Mouse (Mus musculus): ENCODE measurements around the gene Hist3h2ba. TPM values are rescaled to one million over a fixed set of nuclear protein-coding genes. Genes with fewer than 3 reads are reported as not detected.

Hist3h2ba gene
- total RNA-seq (2021) = 1 to 10 TPM; 7.3 to 8.0 TPM
- long read RNA-seq, experiment 1 = 0 reads
- long read RNA-seq, experiment 2 = 0 reads

DNA sequence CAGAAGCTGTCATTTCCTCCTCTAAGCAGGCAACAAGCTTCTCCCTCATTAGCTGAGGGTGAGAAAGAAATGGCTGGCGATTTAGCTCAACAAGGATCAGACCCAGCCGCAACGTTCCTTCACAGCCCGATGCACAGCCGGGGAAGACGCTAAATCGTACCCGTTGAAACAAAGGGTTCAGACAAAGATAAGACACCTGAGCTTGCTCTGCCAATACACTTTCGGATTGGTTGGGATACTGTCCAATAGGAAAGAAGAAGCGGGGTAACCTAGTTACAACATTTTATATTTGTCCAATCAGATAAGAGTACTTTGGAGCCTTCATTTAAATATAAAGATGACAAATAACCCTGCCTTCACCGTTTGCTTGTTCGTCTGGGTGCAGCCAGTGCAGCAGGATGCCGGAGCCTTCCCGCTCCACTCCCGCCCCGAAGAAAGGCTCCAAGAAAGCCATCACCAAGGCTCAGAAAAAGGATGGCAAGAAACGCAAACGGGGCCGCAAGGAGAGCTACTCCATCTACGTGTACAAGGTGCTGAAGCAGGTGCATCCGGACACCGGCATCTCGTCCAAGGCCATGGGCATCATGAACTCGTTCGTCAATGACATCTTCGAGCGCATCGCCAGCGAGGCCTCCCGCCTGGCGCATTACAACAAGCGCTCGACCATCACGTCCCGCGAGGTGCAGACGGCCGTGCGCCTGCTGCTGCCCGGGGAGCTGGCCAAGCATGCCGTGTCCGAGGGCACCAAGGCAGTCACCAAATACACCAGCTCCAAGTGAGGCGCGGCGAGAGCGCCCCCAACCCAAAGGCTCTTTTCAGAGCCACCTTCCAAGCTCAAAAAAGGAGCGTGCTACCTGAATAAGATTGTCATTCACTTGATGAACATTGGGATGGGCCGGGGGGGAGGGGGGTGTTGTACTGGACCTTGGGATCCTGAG lies at the start of gene Hist3h2ba:
Gene Hist3h2ba (plus strand): TSS at position 379 of the 938 bp plus-strand sequence.
- DNase-seq = peak; percentile 34

DNA sequence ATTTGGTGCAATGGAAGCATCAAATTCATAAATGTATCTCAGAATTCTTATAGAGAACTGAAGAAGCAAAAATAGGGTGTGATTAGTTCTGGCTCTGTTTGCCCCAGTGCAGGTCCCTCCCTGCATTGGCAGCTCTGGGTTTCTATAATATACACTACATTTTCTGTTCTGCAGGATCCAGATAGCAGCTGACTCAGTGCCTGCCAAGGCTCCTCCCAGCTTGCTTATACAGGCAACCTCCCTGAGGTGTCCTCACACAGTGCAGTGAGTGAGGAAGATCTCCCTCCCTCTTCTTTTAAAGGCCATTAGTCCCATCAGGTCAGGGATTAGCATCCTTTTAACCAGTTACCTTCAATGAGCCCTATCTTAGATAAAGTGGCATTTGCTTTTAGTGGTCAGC lies 47.6 kb upstream of the Hist3h2ba start:
- no peak for DNase-seq

DNA sequence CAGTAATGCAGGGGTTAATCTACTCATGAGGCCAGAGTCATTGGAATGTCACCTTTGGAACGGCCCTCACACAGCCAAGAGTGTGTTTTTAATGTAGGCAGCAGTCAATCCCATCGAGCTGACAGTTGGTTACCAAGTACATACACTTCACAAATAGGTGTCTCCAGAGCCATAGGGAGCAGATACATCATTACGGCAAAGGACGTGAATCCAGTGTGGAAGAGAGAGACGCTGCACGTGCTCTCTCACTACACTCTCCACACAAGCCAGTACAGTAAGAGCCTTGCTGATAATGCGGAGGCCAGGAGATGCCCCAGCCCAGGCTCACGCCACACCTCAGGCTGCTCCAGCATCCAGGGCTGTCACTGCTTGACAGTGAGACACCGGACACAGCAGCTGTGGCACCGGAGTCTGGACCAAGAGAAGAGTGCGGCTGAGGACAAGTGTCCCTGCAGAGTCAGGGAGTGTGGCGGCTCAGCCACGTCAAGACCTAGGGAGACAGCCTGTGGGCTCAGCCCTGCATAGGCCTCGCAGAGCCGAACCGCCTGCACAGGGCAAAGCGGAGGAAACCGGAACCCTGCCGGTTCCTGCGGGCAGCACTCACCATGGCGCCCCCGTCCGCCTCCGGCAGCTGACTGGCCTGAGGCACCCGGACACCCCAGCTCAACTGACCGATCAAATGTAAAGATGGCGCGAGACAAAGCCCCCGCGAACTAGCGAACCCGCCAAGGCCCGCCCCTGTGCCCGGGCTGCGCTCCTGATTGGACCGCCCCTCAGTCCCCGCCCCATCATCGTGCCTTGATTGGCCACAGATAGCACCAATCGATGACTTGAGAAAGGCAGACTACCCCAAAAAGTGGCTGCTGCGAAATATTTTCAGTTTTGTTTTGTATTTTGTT lies 45.0 kb upstream of the Hist3h2ba start, which contains the start of gene Zfp39:
Gene Zfp39 (minus strand): TSS at position 715 of the 899 bp plus-strand sequence.
- peak; percentile 97 for DNase-seq

DNA sequence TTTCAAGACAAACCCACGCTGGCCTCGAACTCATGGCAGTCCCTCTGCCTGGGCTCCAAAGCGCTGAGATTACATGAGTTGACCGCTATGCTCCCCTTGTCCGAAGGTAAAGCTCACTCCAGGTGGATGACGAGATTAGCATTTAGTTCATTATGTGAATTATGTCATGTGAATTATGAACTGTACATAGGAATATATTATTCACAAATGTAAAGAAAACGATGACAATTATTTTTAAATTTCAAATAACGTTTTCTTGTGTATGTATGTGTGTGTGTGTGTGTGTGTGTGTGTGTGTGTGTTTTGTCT lies 44.4 kb upstream of the Hist3h2ba start:
- DNase-seq = no peak

- no peak for DNase-seq
These were observed 43.9 kb upstream of the Hist3h2ba start for GRCm38 (mm10) chr11:58904838-58905237.

DNA sequence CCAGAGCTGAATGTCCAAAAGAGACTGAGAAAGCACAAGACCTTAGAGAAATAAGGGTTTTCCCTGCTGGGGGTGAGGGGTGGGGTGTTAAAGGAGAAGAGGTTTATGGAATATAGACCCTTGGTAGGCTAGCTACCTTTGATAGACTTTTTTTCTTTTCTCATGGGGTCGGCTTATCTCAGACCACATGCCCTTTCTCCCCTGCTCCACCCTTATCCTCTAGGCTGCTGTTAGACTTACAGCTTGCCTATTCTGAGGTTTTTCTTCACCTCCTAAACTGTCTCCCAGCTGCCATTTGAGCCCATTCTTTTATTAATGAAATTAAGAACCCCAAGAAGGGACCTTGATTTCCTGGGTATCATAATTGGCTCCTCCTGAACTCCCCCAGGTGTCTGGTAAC lies 34.9 kb upstream of the Hist3h2ba start:
- DNase-seq = no peak

DNA sequence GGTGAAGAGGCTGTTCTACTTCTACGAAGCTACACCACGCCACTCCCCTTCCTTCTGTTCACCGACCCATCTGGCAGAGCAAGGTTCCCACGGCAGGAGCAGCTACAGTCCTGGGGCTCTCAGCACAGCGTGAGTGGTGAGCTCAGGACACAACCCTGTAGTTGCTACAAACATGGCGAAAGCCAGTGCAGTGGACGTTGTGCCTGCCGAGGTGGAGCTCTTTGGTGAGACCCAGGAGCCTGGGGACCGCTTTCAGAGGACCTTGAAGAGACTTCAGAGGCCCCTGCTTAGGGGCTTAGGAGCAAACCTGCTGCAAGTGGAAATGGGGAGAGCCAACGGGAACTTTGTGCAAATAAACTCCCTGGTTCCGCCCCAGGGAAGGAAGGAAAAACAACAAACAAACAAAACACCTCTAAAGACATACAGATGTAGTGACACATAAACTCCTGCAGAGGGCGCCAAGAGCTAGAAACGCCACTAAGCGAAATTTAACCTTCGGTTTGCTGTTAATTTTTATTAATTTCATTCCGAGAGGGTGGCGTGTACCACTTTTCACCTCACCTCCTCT lies 34.2 kb upstream of the Hist3h2ba start:
- no peak for DNase-seq

DNA sequence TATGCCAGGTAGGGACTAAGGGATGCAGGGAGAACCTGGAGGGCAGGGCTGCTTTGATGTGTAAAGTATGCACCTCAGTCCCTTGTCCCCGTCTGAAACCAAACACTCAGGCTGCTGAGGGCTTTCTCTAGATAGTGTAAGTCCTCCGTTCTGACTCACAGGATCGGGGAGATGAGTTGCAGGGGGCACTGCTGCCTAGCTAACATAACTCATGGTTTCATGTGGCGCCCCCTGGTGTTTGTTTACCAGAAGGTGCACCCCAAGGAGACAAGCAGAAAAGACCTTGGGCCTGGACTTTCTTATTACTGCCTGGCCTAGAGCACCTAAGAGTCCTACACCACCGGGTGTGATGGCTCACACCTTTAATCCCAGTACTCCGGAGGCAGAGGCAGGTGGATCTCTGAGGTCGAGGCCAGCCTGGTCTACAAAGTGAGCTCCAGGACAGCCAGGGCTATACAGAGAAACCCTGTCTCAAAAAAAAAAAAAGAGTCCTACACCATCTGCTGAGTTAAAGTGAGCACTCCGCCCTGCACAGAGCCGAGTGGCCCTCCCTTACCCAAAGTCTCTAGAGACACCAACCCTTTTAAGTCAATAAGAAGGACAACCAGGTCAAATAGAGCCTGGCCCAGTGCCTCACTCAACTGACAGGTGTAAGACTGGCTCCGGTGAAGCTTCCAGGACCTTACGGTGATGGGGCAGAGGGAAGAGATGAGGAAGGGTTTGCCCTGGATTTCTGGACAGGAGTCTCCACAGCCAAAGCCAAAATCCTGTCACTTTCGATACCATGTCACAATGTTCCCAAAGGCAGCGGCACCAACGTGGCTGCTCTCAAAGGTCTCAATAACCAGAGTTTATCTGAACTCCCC lies 31.6 kb upstream of the Hist3h2ba start:
- peak; percentile 49 for DNase-seq

DNA sequence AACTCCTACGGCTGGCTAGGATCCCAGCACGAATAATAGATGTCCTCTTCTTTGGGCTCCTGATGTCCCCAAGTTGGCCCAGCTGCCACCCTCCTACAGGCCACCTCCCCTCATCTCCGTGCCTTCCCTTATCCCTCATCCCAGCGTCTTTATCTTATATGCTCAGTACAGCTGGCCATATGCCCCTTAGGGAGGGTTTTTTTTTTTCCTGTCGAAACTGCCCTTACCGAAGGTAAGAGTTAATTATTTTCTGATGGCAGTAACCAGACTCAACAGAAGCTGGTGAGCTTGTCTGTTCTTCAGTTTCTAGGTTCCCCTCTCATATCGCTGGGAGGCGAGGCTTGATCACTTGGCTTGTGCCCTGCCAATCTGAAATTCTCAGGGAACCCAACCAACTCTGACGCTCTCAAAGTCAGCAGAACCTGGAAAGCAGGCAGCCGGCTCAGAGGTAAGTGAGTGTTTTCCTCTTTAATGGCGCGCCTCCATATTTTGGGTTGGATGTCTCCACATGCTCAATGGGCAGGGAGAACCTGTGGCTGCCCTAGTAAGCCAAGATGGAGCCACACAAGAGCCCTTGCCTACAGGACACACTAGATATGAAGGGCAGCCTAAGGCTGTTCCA lies 30.9 kb upstream of the Hist3h2ba start, which contains the start of gene Btnl10:
Gene Btnl10 (plus strand): TSS at position 164 of the 622 bp plus-strand sequence.
- DNase-seq = no peak

DNA sequence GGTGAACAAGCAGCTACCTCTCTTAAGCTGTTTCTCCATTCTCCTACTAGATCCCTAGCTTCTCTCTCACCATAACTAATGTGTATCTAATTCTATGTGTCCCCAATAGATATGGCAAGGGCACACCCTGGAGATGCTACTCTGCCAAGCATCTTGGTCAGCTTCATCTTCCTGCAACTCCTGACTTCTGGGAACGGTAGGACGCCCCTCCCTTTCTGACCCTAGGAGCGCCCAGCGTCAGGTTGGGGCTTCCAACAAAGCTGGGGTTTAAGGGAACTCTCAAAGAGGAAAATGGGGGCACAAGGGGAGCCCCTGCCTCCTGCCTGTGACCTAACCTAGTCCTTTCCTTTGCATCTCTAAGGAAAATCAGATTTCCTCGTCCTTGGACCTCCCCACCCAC lies 30.0 kb upstream of the Hist3h2ba start:
- DNase-seq = no peak

GRCm38 (mm10) chr11:58922420-58922819 lies 26.3 kb upstream of the Hist3h2ba start:
- no peak for DNase-seq

DNA sequence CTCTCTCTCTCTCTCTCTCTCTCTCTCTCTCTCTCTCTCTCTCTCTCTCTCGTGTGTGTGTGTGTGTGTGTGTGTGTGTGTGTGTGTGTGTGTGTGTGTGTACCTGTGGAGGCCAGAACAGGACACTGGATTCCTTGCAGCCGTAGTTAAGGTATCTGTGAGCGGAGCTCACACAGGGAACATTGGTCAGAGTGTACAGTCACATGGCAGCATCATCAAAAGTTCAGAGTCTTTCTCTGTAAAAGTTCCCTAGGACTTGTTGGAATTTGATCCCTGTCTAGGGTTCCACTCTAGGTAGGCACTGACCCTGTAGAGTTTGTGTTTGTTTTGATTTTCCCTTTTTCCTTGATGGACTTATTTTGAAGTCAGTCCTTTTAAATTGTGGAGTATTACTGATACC lies 22.1 kb upstream of the Hist3h2ba start:
- DNase-seq = no peak

GRCm38 (mm10) chr11:58927053-58927452 lies 21.7 kb upstream of the Hist3h2ba start:
- no peak for DNase-seq

GRCm38 (mm10) chr11:58927790-58928651 lies 20.7 kb upstream of the Hist3h2ba start:
- DNase-seq = peak; percentile 57

DNA sequence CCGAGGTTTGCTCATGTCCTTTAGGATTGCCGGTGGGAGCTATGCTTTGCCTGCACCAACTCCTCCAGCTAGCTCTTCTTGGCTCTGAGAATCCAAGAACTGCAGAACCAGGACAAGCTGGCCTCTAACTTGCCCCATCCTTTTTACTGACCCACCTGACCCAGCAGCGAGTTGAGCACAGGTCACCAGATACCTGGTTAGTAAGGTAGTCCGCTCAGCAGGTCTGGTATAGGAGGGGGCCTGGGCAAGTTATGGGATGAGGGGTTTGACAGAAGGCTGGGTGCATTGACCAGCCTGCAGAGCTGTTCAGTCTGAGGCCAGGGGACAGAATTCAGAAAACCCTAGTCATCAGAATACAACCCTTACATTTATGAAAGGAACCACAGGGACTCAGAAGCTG lies 19.7 kb upstream of the Hist3h2ba start:
- no peak for DNase-seq

- no peak for DNase-seq
These were observed 19.1 kb upstream of the Hist3h2ba start for GRCm38 (mm10) chr11:58929641-58930040.

DNA sequence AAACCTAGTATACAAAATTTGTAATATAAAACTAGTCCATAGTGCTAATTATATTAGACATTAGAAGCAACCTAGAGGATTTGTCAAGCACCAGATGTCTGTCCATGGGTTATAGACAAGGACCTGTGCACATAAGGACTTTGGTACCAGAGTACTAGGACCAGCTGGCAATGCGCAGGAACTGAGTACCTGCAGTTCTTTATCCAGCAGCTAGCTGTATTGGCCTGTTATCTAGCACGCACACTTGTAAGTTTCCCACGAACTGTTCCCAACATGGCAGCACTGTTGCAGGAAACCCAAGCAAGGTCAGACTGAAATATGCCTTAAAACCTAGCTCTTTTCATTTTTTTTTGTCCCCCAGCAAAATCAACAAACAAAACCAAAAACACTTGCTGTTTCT lies 18.5 kb upstream of the Hist3h2ba start:
- DNase-seq = no peak

- no peak for DNase-seq
These were observed 17.1 kb upstream of the Hist3h2ba start for GRCm38 (mm10) chr11:58931576-58931975.

DNA sequence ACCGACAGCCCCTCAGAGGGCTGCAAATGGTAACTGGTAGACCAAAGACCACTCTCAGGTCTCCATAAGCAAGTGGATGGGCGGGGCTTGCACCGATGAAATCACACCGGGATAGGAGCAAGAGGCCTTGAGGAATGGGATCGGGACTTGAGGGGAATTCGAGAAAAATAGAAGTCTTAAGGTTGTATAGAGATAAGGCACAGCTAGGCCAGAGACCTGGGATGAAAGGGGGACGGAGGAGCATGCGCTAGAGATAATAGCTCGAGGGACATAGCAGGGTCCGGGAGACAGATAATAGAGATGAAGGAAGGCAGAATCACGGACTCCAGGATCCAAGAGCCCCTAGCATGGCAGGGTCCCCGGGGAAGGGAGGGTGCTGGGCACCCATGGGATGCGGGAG lies 10.8 kb upstream of the Hist3h2ba start:
- DNase-seq = no peak

Data from gastrocnemius, postnatal 10 days (tissue).